Mouse (Mus musculus): ENCODE results near the gene Slc24a2.

Slc24a2 gene

GRCm38 (mm10) chr4:87229960-87230551 lies at the start of gene Slc24a2:
TSS of gene Slc24a2 (minus strand) at chr4:87230477.
- peak; percentile 47 to 50 for DNase-seq (ENCODE audit: low spot score in 2 of 2)

- no peak for DNase-seq (ENCODE audit: low spot score in 2 of 2)
Observed at GRCm38 (mm10) chr4:87274825-87275224, 44.5 kb upstream of the Slc24a2 start.

- no peak for DNase-seq (ENCODE audit: low spot score in 2 of 2)
Observed at GRCm38 (mm10) chr4:87274276-87274675, 44.0 kb upstream of the Slc24a2 start.

- peak; percentile 4 to 10 for DNase-seq (ENCODE audit: low spot score in 2 of 2)
Observed at GRCm38 (mm10) chr4:87273476-87273875, 43.2 kb upstream of the Slc24a2 start.

- no peak for DNase-seq (ENCODE audit: low spot score in 2 of 2)
Observed at GRCm38 (mm10) chr4:87229224-87229959, 885 bp downstream of the Slc24a2 start.

- no peak for DNase-seq (ENCODE audit: low spot score in 2 of 2)
Observed at GRCm38 (mm10) chr4:87221586-87221985, 8.7 kb downstream of the Slc24a2 start.

GRCm38 (mm10) chr4:87218196-87218595 lies 12.1 kb downstream of the Slc24a2 start:
- no peak for DNase-seq (ENCODE audit: low spot score in 2 of 2)

- DNase-seq (ENCODE audit: low spot score in 2 of 2): no peak
Observed at GRCm38 (mm10) chr4:87211344-87211978, 18.8 kb downstream of the Slc24a2 start.

- DNase-seq (ENCODE audit: low spot score in 2 of 2): no peak
Observed at GRCm38 (mm10) chr4:87210533-87210932, 19.7 kb downstream of the Slc24a2 start.

- DNase-seq (ENCODE audit: low spot score in 2 of 2): no peak
Observed at GRCm38 (mm10) chr4:87202081-87202480, 28.2 kb downstream of the Slc24a2 start.

GRCm38 (mm10) chr4:87201229-87201628 lies 29.0 kb downstream of the Slc24a2 start:
- no peak for DNase-seq (ENCODE audit: low spot score in 2 of 2)

GRCm38 (mm10) chr4:87184147-87184930 lies 45.9 kb downstream of the Slc24a2 start:
- no peak for DNase-seq (ENCODE audit: low spot score in 2 of 2)

GRCm38 (mm10) chr4:87177116-87177515 lies 53.2 kb downstream of the Slc24a2 start:
- DNase-seq (ENCODE audit: low spot score in 2 of 2): no peak

GRCm38 (mm10) chr4:87163945-87164344 lies 66.3 kb downstream of the Slc24a2 start:
- DNase-seq (ENCODE audit: low spot score in 2 of 2): no peak

GRCm38 (mm10) chr4:87158053-87158452 lies 72.2 kb downstream of the Slc24a2 start:
- DNase-seq (ENCODE audit: low spot score in 2 of 2): no peak

GRCm38 (mm10) chr4:87151990-87152389 lies 78.3 kb downstream of the Slc24a2 start:
- DNase-seq (ENCODE audit: low spot score in 2 of 2): no peak

GRCm38 (mm10) chr4:87149584-87149983 lies 80.7 kb downstream of the Slc24a2 start:
- no peak for DNase-seq (ENCODE audit: low spot score in 2 of 2)

- DNase-seq (ENCODE audit: low spot score in 2 of 2): no peak
Observed at GRCm38 (mm10) chr4:87141590-87142365, 88.5 kb downstream of the Slc24a2 start.

GRCm38 (mm10) chr4:87140901-87141300 lies 89.4 kb downstream of the Slc24a2 start:
- DNase-seq (ENCODE audit: low spot score in 2 of 2): peak in 1 of 2 experiments; percentile 40

- no peak for DNase-seq (ENCODE audit: low spot score in 2 of 2)
Observed at GRCm38 (mm10) chr4:87132525-87132924, 97.8 kb downstream of the Slc24a2 start.

GRCm38 (mm10) chr4:87126756-87127155 lies 103.5 kb downstream of the Slc24a2 start:
- no peak for DNase-seq (ENCODE audit: low spot score in 2 of 2)
